Mouse (Mus musculus) ovary, postnatal 14 days (tissue): ENCODE measurements around the gene Apol9a.
"Not testable (repeated sequence)": the region's sequence is repeated elsewhere in the genome, so short reads cannot be mapped to it uniquely, and the experiment has no call there.

Experiments used
- DNase-seq: peaks from one replicate; pipeline ENCODE4 v3.0.0; 2022; ENCODE audit warnings: low spot score

Gene Apol9a

DNA sequence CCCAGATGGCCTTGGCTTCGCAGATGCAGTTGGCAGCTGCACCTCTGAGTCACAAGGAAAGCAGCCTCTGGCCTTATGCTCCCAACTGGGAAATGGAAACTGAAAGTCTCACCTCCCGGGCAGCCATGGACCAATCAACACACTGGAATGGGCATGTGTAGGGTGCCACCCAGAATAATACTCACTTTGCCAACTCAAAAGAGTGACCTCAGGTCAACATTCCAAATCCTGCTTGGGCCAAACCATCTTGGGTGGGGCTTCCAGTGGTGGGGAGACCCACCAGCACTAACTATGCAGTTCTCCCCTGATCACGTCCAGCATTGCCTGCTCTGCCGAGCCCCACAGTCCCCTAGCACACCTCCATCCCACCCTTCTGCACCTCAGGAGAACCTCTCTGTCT lies at the start of gene Apol9a:
Apol9a (minus strand) TSS at position 101 of the 400 bp plus-strand sequence.
- not testable (repeated sequence) for DNase-seq

DNA sequence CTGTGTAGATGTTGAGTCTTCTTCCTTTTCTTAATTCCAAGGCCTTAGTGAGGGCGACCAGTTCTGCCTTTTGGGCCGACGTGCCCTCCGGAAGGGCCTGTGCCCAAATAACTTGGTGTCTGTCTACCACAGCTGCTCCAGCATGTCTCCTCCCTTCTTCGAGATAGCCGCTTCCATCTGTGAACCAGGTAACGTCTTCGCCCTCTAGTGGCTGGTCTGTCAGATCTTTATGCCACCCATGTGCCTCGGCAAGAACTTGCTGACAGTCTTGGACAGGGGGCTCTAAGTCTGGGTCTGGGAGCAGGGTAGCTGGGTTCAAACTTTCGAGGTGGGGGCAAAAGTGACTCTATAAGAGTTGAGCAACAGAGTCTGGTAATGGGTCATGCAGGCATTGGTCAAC lies 39.0 kb upstream of the Apol9a start:
- not testable (repeated sequence) for DNase-seq

DNA sequence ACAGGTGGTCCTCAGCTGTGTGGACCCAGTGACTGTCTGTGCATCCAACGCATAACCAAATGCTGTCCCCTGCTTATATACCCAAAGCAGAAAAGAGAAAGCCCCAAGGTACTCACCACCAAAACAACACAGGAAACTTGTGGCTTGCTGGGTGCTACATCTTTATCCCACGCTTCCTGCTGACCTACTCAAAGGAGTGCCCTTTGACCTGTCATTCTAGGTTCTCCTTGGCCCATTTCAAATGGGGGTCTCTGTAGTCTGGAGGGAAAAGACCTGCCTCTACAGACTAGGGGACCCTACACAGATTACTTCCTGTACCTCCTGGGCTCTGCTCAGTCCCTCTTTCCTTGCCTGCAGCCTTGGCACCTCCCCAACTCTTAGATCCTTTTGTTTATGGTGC lies 36.5 kb upstream of the Apol9a start, which contains the start of gene Apol7b:
Apol7b (minus strand) TSS at position 101 of the 400 bp plus-strand sequence.
- DNase-seq: not testable (repeated sequence)

DNA sequence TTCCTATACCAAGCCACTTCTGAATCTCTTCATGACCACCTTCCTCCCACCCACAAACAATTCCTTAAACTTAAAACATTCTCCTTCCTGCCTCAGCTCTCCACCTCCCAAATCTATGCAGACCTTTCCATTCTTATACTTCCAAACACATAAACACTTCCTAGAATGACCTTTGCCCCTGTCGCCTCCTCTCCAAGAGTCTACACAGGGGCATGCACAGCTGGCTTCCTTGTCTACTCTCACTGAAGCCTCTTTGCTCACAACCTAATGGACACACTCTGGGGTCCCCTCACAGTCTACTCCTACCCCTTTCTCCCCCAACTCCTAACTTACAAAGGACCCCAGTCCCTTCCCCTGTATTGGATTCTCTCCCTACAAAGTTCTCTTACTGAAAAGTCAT lies 34.7 kb upstream of the Apol9a start:
- not testable (repeated sequence) for DNase-seq

DNA sequence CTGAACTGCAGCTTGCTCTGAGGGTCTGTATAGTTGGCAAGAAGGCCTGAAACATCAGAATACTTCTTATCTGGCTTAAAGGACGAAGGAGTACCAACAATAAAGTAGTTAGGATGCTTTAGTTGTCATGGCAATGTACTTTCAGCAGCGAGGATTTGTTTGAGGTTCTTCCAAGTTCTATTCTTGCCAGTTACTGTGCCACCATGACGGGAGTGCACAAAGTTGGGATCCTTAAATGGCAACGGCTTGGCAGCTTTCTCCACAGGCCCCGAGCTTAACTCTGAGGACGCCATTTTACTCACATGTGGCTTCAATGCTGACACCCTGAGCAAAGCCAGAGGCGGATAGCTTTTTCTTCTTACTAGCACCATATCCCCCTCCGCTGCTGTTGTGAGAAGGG lies 33.8 kb upstream of the Apol9a start:
- DNase-seq: not testable (repeated sequence)

DNA sequence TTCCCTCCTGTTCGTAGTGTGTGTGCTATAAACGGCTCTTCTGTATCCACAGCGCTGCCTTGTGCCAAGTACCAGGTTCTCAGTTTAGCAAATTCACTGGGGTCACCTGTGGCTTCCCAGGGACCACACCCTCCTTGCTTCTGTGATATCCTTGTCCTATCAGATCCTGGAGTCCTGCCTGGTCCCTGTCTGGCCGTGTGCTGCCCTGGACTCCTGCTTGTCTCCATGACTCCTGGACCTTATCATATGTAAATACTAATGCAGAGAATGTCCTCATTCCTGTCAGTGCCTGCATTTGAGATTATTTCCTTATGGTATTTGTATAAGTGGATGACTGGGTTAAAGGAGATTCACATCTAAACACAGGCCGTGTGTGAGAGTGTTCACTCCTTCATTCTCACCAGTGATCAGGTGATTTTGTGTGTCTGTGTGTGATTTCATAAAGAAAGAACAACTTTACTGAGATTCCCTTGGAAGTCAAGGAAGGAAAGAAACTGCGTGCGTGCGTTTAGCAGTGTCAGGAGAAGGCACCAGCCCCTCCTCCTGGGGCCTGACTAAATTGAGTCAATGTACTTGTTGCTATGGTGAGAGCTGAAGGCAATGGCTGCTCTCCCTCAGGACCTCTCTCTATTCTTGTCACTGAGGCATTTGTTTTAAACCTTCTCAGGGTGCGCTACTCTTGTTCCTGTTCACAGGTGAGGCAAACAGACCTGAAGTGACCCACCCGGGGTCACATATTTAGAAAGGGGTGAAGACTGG lies 17.9 kb upstream of the Apol9a start:
- not testable (repeated sequence) for DNase-seq

DNA sequence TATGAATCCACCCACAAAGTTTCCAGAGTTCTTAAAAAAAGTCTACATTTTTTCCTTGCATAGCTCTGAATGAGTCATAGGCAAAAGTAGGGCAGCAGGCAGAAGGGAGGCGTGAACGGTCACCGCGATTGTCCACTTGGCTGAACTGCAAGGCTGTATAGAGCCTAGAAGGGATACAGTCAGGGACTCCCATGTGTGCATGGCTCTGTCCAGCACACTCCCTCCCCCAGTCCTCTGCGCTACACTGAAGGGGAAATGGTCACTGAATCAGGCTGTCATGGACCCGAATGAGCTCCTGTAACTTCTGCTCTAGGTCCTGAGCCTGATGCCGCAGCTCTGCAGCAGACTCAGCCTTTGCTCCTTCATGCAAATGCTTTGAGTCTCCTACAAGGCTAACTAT lies 12.0 kb upstream of the Apol9a start:
- not testable (repeated sequence) for DNase-seq

DNA sequence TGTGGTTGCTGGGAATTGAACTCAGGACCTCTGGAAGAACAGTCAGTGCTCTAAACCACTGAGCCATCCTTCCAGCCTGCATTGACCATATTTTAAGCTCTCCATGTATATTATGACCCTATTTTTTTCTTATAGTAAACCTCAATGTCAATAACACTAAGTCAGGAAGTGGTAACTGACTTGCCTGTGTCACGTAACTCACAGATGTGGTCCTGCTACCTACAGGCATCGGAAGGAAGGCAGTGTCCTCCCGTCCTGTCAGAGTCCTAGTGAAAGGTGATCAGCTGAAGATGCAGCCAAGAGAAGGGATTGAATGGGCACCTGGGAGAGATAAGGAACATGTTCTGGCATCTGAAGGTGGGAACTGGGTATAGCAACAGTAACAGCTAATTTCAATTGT lies 8.7 kb upstream of the Apol9a start:
- DNase-seq: not testable (repeated sequence)

DNA sequence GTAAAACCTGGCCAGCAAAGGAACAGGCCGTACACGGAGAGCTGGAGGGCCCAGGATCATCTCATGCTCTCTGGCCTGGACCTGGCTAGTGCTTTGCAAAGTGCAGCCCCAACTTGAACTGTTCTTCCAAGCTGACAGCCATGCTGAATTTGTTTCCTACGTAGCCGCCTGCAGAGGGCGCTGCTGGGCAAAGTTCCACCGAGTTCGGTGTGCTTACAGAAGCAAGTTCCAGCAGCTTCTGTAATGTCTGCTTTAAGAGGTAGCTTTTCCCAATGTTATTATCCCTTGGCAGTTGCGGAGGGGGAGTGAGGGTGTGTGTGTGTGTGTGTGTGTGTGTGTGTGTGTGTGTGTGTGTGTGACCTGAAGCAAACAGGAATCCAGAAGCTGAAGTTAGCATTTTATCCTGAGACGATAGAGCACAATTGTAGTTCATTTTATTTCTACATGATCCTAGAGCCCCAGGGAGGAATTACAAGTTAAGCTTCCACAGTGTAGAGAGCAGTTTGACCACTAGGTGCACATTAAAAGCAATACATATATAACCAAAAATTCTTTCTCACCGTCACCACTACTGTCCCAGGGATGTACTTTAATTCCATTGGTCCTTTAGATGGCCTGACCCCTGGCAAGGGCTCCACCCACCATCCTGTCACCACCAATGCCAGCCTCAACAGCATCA lies 5.9 kb upstream of the Apol9a start:
- DNase-seq: not testable (repeated sequence)

DNA sequence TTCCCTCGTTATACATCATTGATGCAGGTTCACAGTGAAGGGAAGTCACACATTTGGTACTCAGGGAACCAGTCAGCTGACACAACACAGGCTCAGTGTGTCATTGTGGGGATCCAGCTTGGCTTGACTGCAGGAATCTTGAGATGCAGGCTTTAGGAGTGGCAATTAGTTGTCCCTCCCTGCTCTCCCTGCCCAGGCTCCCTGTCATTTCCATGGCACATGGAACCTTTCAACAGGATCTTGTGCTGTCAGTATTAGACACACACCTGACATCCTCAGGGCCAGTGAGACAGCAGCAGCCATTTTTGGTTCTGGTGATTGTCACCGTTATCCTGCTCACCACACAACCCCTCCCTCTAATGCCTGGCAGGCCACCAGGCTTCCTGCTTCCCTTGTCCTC lies 4.7 kb upstream of the Apol9a start:
- not testable (repeated sequence) for DNase-seq

DNA sequence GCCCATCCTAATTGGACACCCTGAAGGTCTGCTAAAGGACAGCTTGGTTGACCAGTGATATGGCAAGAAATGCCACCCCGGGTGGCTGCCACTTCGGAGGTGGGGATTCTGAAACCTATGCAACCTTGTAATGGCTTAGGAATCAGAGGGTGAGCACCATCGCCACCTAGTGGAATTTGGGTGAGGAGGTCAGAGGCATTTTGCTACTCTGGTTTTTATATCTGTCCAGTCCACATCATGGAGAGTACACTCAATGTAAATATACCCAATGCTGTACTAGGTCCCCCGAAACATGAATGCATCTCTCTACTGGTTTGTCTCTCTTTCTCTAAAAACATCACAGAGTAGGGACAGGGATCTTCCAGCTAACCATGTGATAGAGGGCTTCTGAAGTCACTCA lies 1.8 kb upstream of the Apol9a start:
- DNase-seq: not testable (repeated sequence)

DNA sequence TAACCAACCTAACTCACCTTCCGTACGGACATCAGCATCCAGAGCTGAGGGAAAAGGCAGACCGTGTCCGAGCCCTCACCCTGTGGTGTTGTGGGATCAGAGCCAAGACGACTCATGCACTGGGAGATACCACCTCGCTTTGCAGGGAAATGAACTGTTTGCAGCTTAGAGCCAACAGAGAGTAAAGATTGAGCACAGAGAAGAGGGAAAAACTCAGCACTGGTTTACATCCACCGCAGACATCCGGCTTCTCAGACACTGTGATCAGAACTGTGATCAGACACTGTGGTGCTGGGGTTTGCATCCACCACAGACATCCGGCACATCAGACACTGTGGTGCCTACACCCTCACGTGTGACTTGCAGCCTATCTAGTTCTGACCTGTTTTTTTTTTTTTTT lies 4.6 kb downstream of the Apol9a start:
- DNase-seq: not testable (repeated sequence)

DNA sequence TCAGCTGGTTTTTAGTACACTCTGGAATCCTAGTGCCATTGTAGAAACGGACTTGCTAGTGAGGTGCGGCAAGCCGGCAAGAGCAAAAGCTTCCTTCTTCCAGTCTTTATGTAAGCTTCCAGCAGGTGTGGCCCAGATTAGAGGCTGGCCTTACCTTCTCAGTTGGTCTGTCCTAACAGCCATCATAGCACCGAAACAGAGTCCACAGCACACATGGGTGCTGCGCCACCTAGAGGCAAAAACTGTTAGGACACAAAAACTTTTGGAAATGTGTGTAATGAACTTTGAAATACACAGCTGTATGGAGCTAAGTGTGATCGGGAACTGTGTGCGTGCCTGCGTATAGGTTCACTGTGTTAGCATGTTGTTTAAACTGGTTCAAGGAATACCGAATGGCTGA lies 11.9 kb downstream of the Apol9a start, which contains the start of gene Apol7a:
Apol7a (minus strand) TSS at position 84 of the 400 bp plus-strand sequence.
- not testable (repeated sequence) for DNase-seq

DNA sequence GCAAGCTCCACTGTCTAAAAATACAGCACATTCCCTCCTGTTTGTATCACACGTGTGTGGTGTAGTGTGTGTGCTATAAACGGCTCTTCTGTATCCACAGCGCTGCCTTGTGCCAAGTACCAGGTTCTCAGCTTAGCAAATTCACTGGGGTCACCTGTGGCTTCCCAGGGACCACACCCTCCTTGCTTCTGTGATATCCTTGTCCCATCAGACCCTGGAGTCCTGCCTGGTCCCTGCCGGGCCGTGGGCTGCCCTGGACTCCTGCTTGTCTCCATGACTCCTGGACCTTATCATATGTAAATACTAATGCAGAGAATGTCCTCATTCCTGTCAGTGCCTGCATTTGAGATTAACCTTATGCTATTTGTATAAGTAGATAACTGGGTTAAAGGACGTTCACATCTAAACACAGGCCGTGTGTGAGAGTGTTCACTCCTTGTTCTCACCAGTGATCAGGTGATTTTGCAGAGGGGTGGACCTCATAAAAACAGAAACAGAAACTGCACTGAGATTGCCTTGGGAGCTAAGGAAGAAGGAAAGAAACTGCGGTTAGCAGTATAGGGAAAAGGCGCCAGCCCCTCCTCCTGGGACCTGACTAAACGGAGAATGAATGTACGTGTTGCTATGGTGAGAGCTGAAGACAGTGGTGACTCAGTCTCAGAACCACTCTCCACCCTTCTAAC lies 13.3 kb downstream of the Apol9a start:
- not testable (repeated sequence) for DNase-seq

DNA sequence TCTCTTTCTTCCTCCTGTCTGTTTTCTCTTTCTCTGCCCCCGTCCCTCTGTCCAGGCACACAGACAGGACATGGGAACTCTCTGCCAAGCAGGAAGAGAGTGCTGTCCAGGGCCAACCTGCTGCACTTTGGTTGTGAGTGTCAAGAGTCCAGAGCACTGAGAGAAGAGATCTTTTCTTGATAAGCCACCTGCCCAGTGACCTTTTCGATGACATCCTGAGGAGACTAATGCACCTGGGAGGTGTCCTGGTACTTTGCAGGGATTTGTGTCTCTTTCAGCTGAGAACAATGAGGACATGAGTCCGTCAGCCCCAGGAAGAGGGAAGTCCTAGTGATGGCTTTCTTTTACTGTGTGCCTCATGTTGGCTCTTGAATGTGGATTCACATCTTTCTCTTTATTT lies 17.1 kb downstream of the Apol9a start:
- DNase-seq: not testable (repeated sequence)

DNA sequence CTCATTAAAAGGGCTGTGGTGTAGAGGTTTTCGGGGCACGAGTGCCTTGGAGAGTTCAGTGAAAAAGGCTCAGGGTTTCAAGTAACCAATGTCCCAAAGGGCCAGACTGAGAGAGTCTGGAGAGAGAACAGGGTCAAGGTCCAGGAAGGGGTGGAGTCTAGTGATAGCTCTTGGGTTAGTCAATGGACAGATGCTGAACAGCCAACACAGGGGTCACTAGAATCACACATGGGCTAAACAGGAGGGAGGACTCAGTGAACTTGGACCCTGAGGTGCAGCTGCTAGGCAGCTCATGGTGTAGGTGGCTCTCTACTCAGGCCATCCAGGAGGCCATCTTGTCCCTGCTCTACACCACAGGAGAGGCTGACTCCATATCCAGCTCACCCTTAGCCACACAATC lies 23.5 kb downstream of the Apol9a start:
- DNase-seq: no peak

DNA sequence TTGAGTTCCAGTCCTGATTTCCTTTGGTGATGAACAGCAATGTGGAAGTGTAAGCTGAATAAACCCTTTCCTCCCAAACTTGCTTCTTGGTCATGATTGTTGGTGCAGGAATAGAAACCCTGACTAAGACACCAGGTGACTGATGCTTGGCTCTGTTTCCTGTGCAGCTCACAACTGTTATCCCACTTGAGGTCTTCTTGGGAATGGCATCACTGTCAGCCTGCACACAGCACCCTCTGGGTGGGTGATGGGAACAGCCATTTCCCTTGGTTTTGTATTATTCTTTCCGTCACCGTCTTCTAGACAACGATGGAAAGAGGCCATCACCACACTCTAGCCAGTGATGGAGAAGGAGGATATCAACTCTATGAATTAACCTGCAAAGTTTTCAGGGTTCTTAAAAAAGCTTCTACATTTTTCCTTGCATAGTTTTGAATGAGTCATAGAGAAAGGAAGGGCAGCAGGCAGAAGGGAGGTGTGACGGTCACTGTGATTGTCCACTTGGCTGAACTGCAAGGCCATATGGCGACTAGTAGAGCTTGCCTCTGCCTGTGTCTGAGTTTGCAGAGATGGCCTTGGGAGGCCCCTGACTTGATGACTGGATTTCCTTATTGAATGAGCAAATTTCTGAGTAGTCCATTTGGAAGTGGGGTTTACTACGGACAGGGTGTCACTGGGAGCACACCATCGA lies 26.4 kb downstream of the Apol9a start:
- DNase-seq: no peak

DNA sequence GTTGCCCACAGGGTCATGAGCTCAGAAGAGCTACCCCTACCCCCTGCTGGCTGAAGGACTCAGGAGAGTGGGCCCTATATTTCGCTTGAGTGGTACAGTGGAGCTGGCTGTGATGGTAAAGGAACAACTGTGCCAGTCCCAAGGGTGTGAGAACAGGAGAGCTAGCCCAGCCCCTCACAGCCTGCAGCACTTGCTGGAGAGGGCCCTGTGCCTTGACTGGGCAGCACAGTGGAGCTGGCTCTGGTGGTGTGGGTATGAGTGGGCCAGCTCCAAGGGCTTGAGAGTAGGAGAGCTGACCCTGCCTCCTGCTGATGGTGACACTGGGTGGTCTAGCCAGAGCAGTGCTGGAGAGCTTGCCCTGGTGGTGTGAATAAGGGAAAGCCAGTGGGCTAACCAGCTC lies 28.1 kb downstream of the Apol9a start:
- no peak for DNase-seq

DNA sequence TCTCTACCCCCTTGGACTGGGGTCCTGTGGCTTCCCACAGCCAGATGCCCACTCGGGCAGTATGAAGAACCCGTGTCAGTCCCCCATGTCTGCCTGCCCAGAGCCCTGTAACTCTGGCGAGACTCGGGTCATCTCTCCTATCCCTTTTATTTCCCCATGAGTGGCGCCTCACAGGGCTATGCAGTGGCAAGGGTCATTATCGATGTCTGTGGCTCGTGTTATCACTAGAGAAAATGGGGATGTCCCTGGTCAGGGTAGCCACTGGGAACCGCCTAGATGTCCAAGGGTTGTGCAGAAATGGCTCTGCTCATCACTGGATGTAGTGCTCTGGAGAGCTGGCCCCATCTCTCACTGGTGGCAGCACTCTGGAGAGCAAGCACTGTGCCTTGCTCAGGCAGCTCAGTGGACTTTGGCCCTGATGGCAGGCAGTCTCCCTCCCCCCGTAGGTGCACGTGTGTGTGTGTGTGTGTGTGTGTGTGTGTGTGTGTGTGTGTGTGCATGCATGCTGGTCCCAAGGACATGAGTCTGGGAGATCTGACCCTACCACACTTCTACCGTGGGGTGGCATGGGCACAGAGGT lies 28.6 kb downstream of the Apol9a start:
- no peak for DNase-seq

DNA sequence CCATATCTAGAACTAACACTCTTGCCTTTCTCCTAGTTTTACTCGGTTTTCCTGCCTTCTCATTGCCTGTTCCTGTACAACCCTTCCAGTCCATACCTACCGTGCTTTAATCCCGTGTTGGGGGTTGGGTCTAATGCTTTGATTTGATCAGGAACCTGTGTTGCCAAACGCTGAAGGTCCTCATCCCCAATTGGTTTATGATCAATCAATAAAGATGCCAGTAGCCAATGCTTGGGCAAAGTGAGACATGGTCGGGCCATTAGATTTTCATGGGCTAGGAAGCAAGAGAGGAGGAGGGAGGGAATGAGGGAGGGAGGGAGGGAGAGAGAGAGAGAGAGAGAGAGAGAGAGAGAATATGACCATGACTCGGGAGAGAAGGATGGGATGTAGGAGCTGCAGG lies 29.5 kb downstream of the Apol9a start:
- DNase-seq: no peak

DNA sequence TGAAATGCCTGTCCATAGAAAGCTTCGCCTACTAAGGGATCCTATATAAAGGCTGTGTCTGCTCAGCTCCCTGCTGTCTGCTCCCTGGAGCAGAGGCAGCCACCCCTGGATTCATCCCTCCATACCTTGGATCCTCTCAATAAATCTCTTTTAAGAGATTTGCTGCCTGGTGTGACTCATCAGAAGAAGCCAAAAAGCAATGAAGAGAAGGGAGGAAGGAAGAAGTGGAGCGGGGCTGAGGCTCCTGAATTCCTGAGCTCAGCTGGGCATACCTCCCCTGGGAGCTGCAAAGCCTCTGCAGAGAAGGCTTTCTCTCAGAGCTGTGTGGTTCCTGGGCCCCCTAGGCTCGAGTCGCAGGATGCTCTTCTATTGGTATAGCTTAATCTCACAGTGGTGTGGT lies 31.0 kb downstream of the Apol9a start:
- no peak for DNase-seq

DNA sequence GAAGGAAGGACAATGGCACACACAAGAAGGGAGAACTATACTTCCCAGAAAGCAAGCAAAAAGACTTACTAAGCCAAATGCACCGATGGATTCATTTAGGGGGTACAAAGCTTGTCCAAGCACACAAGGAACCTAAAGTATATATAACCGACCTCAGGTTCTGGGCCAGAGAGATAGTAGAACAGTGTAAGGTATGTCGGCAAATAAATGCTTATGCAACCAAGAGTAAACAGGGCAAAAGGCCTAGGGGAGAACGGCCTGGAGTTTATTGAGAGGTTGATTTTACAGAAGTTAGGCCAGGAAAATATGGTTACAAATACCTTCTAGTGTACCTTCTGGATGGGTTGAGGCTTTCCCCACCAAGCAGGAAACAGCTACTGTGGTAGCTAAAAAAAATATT lies 33.5 kb downstream of the Apol9a start:
- DNase-seq: no peak
